Mouse (Mus musculus): ENCODE results near the gene Adam30.

DNA sequence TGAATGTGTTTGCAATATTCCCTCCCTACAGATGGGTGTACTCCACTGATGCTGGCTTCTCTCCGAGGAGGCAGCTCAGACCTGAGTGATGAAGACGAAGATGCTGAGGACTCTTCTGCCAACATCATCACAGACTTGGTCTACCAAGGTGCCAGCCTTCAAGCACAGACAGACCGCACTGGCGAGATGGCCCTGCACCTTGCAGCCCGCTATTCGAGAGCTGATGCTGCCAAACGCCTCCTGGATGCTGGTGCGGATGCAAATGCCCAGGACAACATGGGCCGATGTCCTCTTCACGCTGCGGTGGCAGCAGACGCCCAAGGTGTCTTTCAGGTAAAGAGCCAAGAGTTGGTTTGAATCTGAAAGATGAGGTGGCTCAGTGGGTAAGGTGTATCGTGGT lies 17.6 kb upstream of the Adam30 start:
- TF ChIP-seq POLR2A (IDR thresholded peaks at IDR 0.05; ENCODE audit: low read depth, low read length) (no peak), CTCF (conservative IDR thresholded peaks at IDR 0.05; ENCODE audit: insufficient read depth, insufficient read length, low read depth, low read length) (no peak)
